Mouse (Mus musculus): ENCODE results near the gene Cckbr.

DNA sequence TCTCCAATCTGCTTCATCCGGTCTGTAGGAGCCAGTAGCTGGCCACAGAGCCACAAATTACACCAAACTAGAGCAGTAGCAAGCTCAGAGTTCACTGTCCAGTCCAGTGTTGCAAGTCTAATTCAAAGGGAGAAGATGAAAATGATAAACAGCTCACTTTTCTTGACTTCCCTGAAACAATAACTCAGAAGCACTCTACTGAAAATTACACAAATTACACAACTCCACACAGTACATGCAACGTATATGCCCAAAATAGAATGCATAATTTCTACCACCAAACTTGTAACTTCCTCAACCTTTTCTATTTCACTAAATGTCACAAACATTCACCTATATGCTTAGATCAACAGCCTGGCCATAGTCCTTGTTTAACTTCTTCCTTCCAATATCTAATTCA, 35.3 kb upstream of the Cckbr start:
- TF ChIP-seq CTCF (IDR thresholded peaks at IDR 0.05; ENCODE audit: insufficient read depth, low read length) (no peak), POLR2A (IDR thresholded peaks at IDR 0.05; ENCODE audit: borderline replicate concordance, extremely low read depth, low read depth, low read length) (no peak)

Measured in lung, adult 2 months (tissue).